Mouse (Mus musculus) adrenal gland, adult 8-10 months (tissue): ENCODE measurements around the gene Jak2. TPM values are rescaled to one million over a fixed set of nuclear protein-coding genes. Genes with fewer than 3 reads are reported as not detected.

Experiments used
- DNase-seq: peaks from one replicate; pipeline ENCODE4 v3.0.0; 2022
- total RNA-seq, 4 experiments: library from RNA; stranded (reverse); gene quantifications; 2 replicates each; pipeline ENCODE4 v1.2.4; 2022

Gene Jak2
- total RNA-seq, 4 experiments from 2014 or later: 20.9 to 24.8 (median 22.8) TPM

- DNase-seq: peak; percentile 72
These were observed 2.1 kb downstream of the Jak2 start for GRCm38 (mm10) chr19:29253728-29254127.

GRCm38 (mm10) chr19:29254671-29255070 is 3.0 kb downstream of the Jak2 start:
- DNase-seq: no peak

GRCm38 (mm10) chr19:29255327-29256027 is 3.8 kb downstream of the Jak2 start:
- DNase-seq: no peak

GRCm38 (mm10) chr19:29261638-29262037 is 10.0 kb downstream of the Jak2 start:
- no peak for DNase-seq

- DNase-seq: no peak
These were observed 11.9 kb downstream of the Jak2 start for GRCm38 (mm10) chr19:29263492-29263891.

- DNase-seq: no peak
These were observed 13.9 kb downstream of the Jak2 start for GRCm38 (mm10) chr19:29265538-29265937.

- DNase-seq: no peak
These were observed 15.6 kb downstream of the Jak2 start for GRCm38 (mm10) chr19:29267075-29267868.

GRCm38 (mm10) chr19:29268788-29269321 is 17.2 kb downstream of the Jak2 start:
- no peak for DNase-seq

GRCm38 (mm10) chr19:29270226-29270625 is 18.6 kb downstream of the Jak2 start:
- DNase-seq: no peak

GRCm38 (mm10) chr19:29271147-29271578 is 19.5 kb downstream of the Jak2 start:
- DNase-seq: peak; percentile 63

GRCm38 (mm10) chr19:29272011-29272809 is 20.6 kb downstream of the Jak2 start:
- no peak for DNase-seq

GRCm38 (mm10) chr19:29276414-29276813 is 24.8 kb downstream of the Jak2 start:
- no peak for DNase-seq

- no peak for DNase-seq
These were observed 27.4 kb downstream of the Jak2 start for GRCm38 (mm10) chr19:29278944-29279587.

- no peak for DNase-seq
These were observed 33.8 kb downstream of the Jak2 start for GRCm38 (mm10) chr19:29285451-29285869.

- no peak for DNase-seq
These were observed 36.2 kb downstream of the Jak2 start for GRCm38 (mm10) chr19:29287863-29288262.

- no peak for DNase-seq
These were observed 39.9 kb downstream of the Jak2 start for GRCm38 (mm10) chr19:29291532-29291931.

- DNase-seq: no peak
These were observed 40.9 kb downstream of the Jak2 start for GRCm38 (mm10) chr19:29292546-29292945.

- no peak for DNase-seq
These were observed 43.1 kb downstream of the Jak2 start for GRCm38 (mm10) chr19:29294756-29295155.

- DNase-seq: no peak
These were observed 44.5 kb downstream of the Jak2 start for GRCm38 (mm10) chr19:29296166-29296565.

- no peak for DNase-seq
These were observed 45.7 kb downstream of the Jak2 start for GRCm38 (mm10) chr19:29297366-29297765.

GRCm38 (mm10) chr19:29300919-29301318 is 49.3 kb downstream of the Jak2 start:
- no peak for DNase-seq

- no peak for DNase-seq
These were observed 50.5 kb downstream of the Jak2 start for GRCm38 (mm10) chr19:29302119-29302518.
